Mouse (Mus musculus) cerebellum, adult 11 months (tissue): Measurements from ENCODE around the gene Hmmr.

ENCODE experiments used
- DNase-seq: peaks from one replicate; pipeline ENCODE4 v3.0.0; 2022

Gene Hmmr

GRCm38 (mm10) chr11:40694311-40695087, 38.7 kb downstream of the Hmmr start:
- peak; percentile 67 for DNase-seq

GRCm38 (mm10) chr11:40693366-40693951, 39.8 kb downstream of the Hmmr start:
- DNase-seq = peak; percentile 58

- DNase-seq = peak; percentile 91
Measured at GRCm38 (mm10) chr11:40692511-40693365, 40.5 kb downstream of the Hmmr start.

GRCm38 (mm10) chr11:40692101-40692509, 41.1 kb downstream of the Hmmr start:
- no peak for DNase-seq

- no peak for DNase-seq
Measured at GRCm38 (mm10) chr11:40690444-40691127, 42.6 kb downstream of the Hmmr start.

- no peak for DNase-seq
Measured at GRCm38 (mm10) chr11:40683295-40683694, 49.9 kb downstream of the Hmmr start.

GRCm38 (mm10) chr11:40682456-40682855, 50.8 kb downstream of the Hmmr start:
- no peak for DNase-seq

- DNase-seq = no peak
Measured at GRCm38 (mm10) chr11:40677169-40677568, 56.1 kb downstream of the Hmmr start.

- DNase-seq = no peak
Measured at GRCm38 (mm10) chr11:40675014-40675730, 58.0 kb downstream of the Hmmr start.
